Mouse (Mus musculus): ENCODE data around the gene Dcaf7.

DNA sequence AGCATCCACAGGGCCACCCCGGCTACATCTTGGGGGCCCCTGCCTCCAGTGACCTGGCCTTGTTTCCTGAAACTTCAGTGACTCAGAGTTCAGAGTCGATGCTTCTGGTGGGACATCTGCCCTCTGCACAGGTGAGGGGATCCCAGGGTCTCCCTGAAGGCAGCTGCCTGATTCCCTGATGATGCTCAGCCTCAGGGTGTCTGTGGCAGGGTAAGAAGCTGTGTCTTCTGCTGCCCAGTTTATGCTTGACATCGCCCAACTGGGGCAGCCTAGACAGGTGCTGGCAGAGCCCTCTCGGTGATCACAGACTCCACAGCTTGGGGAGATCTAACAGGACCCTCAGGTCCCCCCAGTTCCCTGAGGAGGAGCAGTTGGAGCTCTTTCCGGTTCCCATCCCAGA lies 9.1 kb upstream of the Dcaf7 start:
- TF ChIP-seq CTCF (IDR thresholded peaks at IDR 0.05; ENCODE audit: low read depth) (no peak), EP300 (IDR thresholded peaks at IDR 0.05; ENCODE audit: low read depth) (no peak)

All from heart, postnatal 0 days (tissue).